Mouse (Mus musculus) forebrain, embryonic 12.5 days (tissue): ENCODE results near the gene Mettl11b. TPM values are rescaled to one million over a fixed set of nuclear protein-coding genes. Genes with fewer than 3 reads are reported as not detected.
"Not testable (repeated sequence)": the region's sequence is repeated elsewhere in the genome, so short reads cannot be mapped to it uniquely, and the experiment has no call there.

Source experiments
- ATAC-seq: fragments of 200-750 bp; cut with Nextera tagmentation; 2 replicates; pipeline ENCODE4 v1.8.0; 2017; ENCODE audit warnings: moderate TSS enrichment; ENCODE audit not compliant: low FRiP score
- H3K27ac ChIP-seq: fragments of 300-500 bp; sonication (generic); 2 replicates; pipeline ENCODE4 v1.5.1; 2016; ENCODE audit warnings: mild to moderate bottlenecking
- H3K27me3 ChIP-seq: fragments of 300-500 bp; sonication (generic); 2 replicates; pipeline ENCODE4 v1.6.1; 2016; ENCODE audit warnings: mild to moderate bottlenecking
- H3K36me3 ChIP-seq: fragments of 300-500 bp; sonication (generic); replicated peaks from 2 replicates; pipeline ENCODE4 v1.6.1; 2016; ENCODE audit warnings: mild to moderate bottlenecking
- H3K4me1 ChIP-seq: fragments of 300-500 bp; sonication (generic); 2 replicates; pipeline ENCODE4 v1.6.1; 2016
- H3K4me2 ChIP-seq: fragments of 300-500 bp; sonication (generic); 2 replicates; pipeline ENCODE4 v1.6.1; 2016; ENCODE audit warnings: mild to moderate bottlenecking, moderate library complexity
- H3K4me3 ChIP-seq: fragments of 300-500 bp; sonication (generic); replicated peaks from 2 replicates; pipeline ENCODE4 v1.5.1; 2016; ENCODE audit warnings: mild to moderate bottlenecking
- H3K9ac ChIP-seq: fragments of 300-500 bp; sonication (generic); 2 replicates; pipeline ENCODE4 v1.6.1; 2016; ENCODE audit warnings: mild to moderate bottlenecking
- H3K9me3 ChIP-seq: fragments of 300-500 bp; sonication (generic); 2 replicates; pipeline ENCODE4 v1.6.1; 2016
- WGBS: fragments of 180-500 bp; shearing (Covaris S2); methylation state at CpG from one replicate; pipeline ENCODE4 v1.1.7; 2016; 5-methylcytosine and 5-hydroxymethylcytosine counted together
- polyA plus RNA-seq: library from polyadenylated mRNA; unstranded; fragments of >200 nt; fragmentation: Nextera tagmentation; extraction: Ambion mirVana; gene quantifications from 2 replicates; pipeline ENCODE4 v1.2.1, GENCODE M21; 2016

The Mettl11b gene
- 0.46 and 0.55 TPM in 2 replicates for polyA plus RNA-seq

GRCm38 (mm10) chr1:163725106-163725759 is at the start of gene Mettl11b:
Gene Mettl11b (minus strand): TSS chr1:163725232.
- no peak within 1 kb of the TSS for H3K9ac ChIP-seq
- ATAC-seq: peak; percentile 86
- peak within 1 kb of the TSS; percentile 56 for H3K27ac ChIP-seq

GRCm38 (mm10) chr1:163757462-163758207 is 32.6 kb upstream of the Mettl11b start:
- 89% methylated on average over 10 of the region's 10 CpGs for WGBS
- H3K4me3 ChIP-seq: no peak overlapping the region
- no peak overlapping the region for H3K4me2 ChIP-seq
- no peak overlapping the region for H3K9ac ChIP-seq
- no peaks in the 10 kb centered on the region for H3K27me3 ChIP-seq
- no peak for ATAC-seq
- no peak overlapping the region for H3K27ac ChIP-seq
- no peaks in the 10 kb centered on the region for H3K9me3 ChIP-seq
- H3K36me3 ChIP-seq: no peaks in the 10 kb centered on the region
- no peaks in the 10 kb centered on the region for H3K4me1 ChIP-seq

More at GRCm38 (mm10) chr1:163725106-163725759, at the start of gene Mettl11b:
- Histone ChIP-seq H3K27me3 (no peaks in the 10 kb centered on the region), H3K36me3 (no peaks in the 10 kb centered on the region), H3K9me3 (no peaks in the 10 kb centered on the region), H3K4me2 (peak within 1 kb of the TSS; percentile 44), H3K4me1 (peaks cover 13% of the 10 kb centered on the region), H3K4me3 (no peak within 1 kb of the TSS)
- 17% methylated on average over 9 of the region's 9 CpGs for WGBS

- no peaks in the 10 kb centered on the region for H3K27me3 ChIP-seq
- H3K4me2 ChIP-seq: no peak overlapping the region
- 70% methylated on average over 4 of the region's 4 CpGs for WGBS
- no peak overlapping the region for H3K27ac ChIP-seq
- no peaks in the 10 kb centered on the region for H3K4me1 ChIP-seq
- ATAC-seq: no peak
- H3K4me3 ChIP-seq: no peak overlapping the region
- H3K9ac ChIP-seq: no peak overlapping the region
- no peaks in the 10 kb centered on the region for H3K9me3 ChIP-seq
- H3K36me3 ChIP-seq: no peaks in the 10 kb centered on the region
These were observed 26.4 kb upstream of the Mettl11b start for GRCm38 (mm10) chr1:163751360-163751992.

- Histone ChIP-seq H3K9ac (no peak overlapping the region), H3K27ac (no peak overlapping the region), H3K4me2 (no peak overlapping the region), H3K4me3 (no peak overlapping the region), H3K27me3 (no peaks in the 10 kb centered on the region), H3K9me3 (no peaks in the 10 kb centered on the region), H3K36me3 (no peaks in the 10 kb centered on the region), H3K4me1 (no peaks in the 10 kb centered on the region)
- 89% methylated on average over 1 of the region's 1 CpGs for WGBS
- no peak for ATAC-seq
These were observed 12.2 kb upstream of the Mettl11b start for GRCm38 (mm10) chr1:163737239-163737533.

GRCm38 (mm10) chr1:163736441-163737238 is 11.6 kb upstream of the Mettl11b start:
- no peaks in the 10 kb centered on the region for H3K36me3 ChIP-seq
- H3K27ac ChIP-seq: no peak overlapping the region
- H3K27me3 ChIP-seq: no peaks in the 10 kb centered on the region
- no peak overlapping the region for H3K9ac ChIP-seq
- no peak for ATAC-seq
- 85% methylated on average over 10 of the region's 10 CpGs for WGBS
- no peak overlapping the region for H3K4me2 ChIP-seq
- no peak overlapping the region for H3K4me3 ChIP-seq
- no peaks in the 10 kb centered on the region for H3K9me3 ChIP-seq
- H3K4me1 ChIP-seq: no peaks in the 10 kb centered on the region

- H3K36me3 ChIP-seq, H3K27me3 ChIP-seq, H3K27ac ChIP-seq, ATAC-seq, H3K9ac ChIP-seq, H3K4me3 ChIP-seq, H3K4me2 ChIP-seq, H3K9me3 ChIP-seq, H3K4me1 ChIP-seq: not testable (repeated sequence)
- WGBS: 92% methylated on average over 10 of the region's 10 CpGs
These were observed 6.1 kb upstream of the Mettl11b start for GRCm38 (mm10) chr1:163731166-163731565.

GRCm38 (mm10) chr1:163723913-163724312 is 1.1 kb downstream of the Mettl11b start:
- H3K4me3 ChIP-seq: no peak overlapping the region
- no peak overlapping the region for H3K9ac ChIP-seq
- H3K4me1 ChIP-seq: peaks cover 13% of the 10 kb centered on the region
- no peaks in the 10 kb centered on the region for H3K27me3 ChIP-seq
- no peak for ATAC-seq
- WGBS: 41% methylated on average over 1 of the region's 1 CpGs
- H3K36me3 ChIP-seq: no peaks in the 10 kb centered on the region
- no peak overlapping the region for H3K4me2 ChIP-seq
- no peak overlapping the region for H3K27ac ChIP-seq
- no peaks in the 10 kb centered on the region for H3K9me3 ChIP-seq

GRCm38 (mm10) chr1:163708618-163709017 is 16.4 kb downstream of the Mettl11b start:
- H3K27ac ChIP-seq: no peak overlapping the region
- no peaks in the 10 kb centered on the region for H3K36me3 ChIP-seq
- H3K4me2 ChIP-seq: no peak overlapping the region
- WGBS: 55% methylated on average over 2 of the region's 2 CpGs
- no peak overlapping the region for H3K4me3 ChIP-seq
- H3K27me3 ChIP-seq: no peaks in the 10 kb centered on the region
- H3K9me3 ChIP-seq: no peaks in the 10 kb centered on the region
- ATAC-seq: no peak
- H3K9ac ChIP-seq: no peak overlapping the region
- no peaks in the 10 kb centered on the region for H3K4me1 ChIP-seq

GRCm38 (mm10) chr1:163700571-163700970 is 24.5 kb downstream of the Mettl11b start:
- no peak overlapping the region for H3K9ac ChIP-seq
- H3K36me3 ChIP-seq: no peaks in the 10 kb centered on the region
- no peak for ATAC-seq
- no peaks in the 10 kb centered on the region for H3K27me3 ChIP-seq
- no peak overlapping the region for H3K4me2 ChIP-seq
- H3K9me3 ChIP-seq: no peaks in the 10 kb centered on the region
- H3K27ac ChIP-seq: no peak overlapping the region
- no peaks in the 10 kb centered on the region for H3K4me1 ChIP-seq
- 89% methylated on average over 7 of the region's 7 CpGs for WGBS
- no peak overlapping the region for H3K4me3 ChIP-seq

GRCm38 (mm10) chr1:163699702-163700101 is 25.3 kb downstream of the Mettl11b start:
- no peaks in the 10 kb centered on the region for H3K36me3 ChIP-seq
- H3K9ac ChIP-seq: no peak overlapping the region
- ATAC-seq: no peak
- 89% methylated on average over 3 of the region's 3 CpGs for WGBS
- H3K27me3 ChIP-seq: no peaks in the 10 kb centered on the region
- no peak overlapping the region for H3K4me2 ChIP-seq
- no peak overlapping the region for H3K27ac ChIP-seq
- H3K4me3 ChIP-seq: no peak overlapping the region
- H3K9me3 ChIP-seq: no peaks in the 10 kb centered on the region
- H3K4me1 ChIP-seq: no peaks in the 10 kb centered on the region

- H3K4me2 ChIP-seq: no peak overlapping the region
- WGBS: 90% methylated on average over 3 of the region's 3 CpGs
- H3K9me3 ChIP-seq: no peaks in the 10 kb centered on the region
- no peaks in the 10 kb centered on the region for H3K36me3 ChIP-seq
- no peak for ATAC-seq
- no peak overlapping the region for H3K27ac ChIP-seq
- H3K4me1 ChIP-seq: no peaks in the 10 kb centered on the region
- H3K27me3 ChIP-seq: no peaks in the 10 kb centered on the region
- no peak overlapping the region for H3K9ac ChIP-seq
- no peak overlapping the region for H3K4me3 ChIP-seq
These were observed 33.2 kb downstream of the Mettl11b start for GRCm38 (mm10) chr1:163691860-163692259.

- Histone ChIP-seq H3K9ac (no peak overlapping the region), H3K4me1 (no peaks in the 10 kb centered on the region), H3K27ac (no peak overlapping the region), H3K4me2 (no peak overlapping the region), H3K27me3 (no peaks in the 10 kb centered on the region), H3K36me3 (no peaks in the 10 kb centered on the region), H3K4me3 (no peak overlapping the region), H3K9me3 (no peaks in the 10 kb centered on the region)
- no peak for ATAC-seq
- WGBS: 84% methylated on average over 2 of the region's 2 CpGs
These were observed 42.0 kb downstream of the Mettl11b start for GRCm38 (mm10) chr1:163682935-163683430.
